Mouse (Mus musculus): Measurements from ENCODE around the gene Cldn5. TPM values are rescaled to one million over a fixed set of nuclear protein-coding genes. Genes with fewer than 3 reads are reported as not detected.
A peak's percentile ranks its signal among the peaks of the same experiment; 100 is the strongest.

Gene Cldn5
- total and polyA plus RNA-seq, 2 experiments, result 8.3 to 11.8 TPM

DNA sequence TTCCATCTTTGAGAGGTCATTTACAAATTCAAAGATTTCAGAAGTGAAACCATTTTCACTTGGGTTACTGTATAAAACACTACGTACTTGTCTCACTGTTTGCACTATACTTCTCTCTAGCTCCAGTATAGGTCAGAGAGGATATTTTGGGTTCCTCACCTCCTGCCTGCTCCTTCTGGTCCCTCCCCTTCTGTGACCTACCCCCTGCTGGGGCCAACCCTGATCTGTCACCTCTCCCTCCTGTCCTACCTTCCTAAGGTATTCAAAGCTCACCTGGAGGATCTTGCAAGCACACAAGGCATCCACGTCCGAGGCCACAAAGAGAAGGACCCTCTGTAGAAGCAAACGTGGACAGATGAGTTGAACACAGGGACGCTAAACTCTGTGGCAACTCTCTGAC lies 34.4 kb downstream of the Cldn5 start:
- TF ChIP-seq CTCF (IDR thresholded peaks at IDR 0.05; ENCODE audit: low read depth, low read length), result no peak
- TF ChIP-seq POLR2A (IDR thresholded peaks at IDR 0.05; ENCODE audit: extremely low read depth, insufficient read depth, low read length), result no peak
- 8% methylated on average over 5 of the region's 5 CpGs for WGBS
- DNase-seq (ENCODE audit: extremely low read depth, low read depth, low spot score), result no peak
- Histone ChIP-seq H3K79me2 (ENCODE audit: control insufficient read depth, insufficient read depth, low read length) (peaks cover 8% of the 10 kb centered on the region; the same call in 1 of the 2 replicates), H3K4me3 (ENCODE audit: insufficient read depth, low read depth, low read length) (peak overlapping the region; percentile 49), H3K27ac (replicated peaks; ENCODE audit: insufficient read depth, low read depth, low read length) (no peak overlapping the region), H3K27me3 (ENCODE audit: control insufficient read depth, insufficient read depth, low read length) (no peaks in the 10 kb centered on the region), H3K4me1 (ENCODE audit: control insufficient read depth, insufficient read depth, low read length) (peaks cover 7% of the 10 kb centered on the region), H3K9ac (ENCODE audit: low read depth, low read length) (peak overlapping the region; percentile 44), H3K36me3 (ENCODE audit: control insufficient read depth, insufficient read depth, low read length) (peaks cover 12% of the 10 kb centered on the region; the same call in 1 of the 2 replicates)

DNA sequence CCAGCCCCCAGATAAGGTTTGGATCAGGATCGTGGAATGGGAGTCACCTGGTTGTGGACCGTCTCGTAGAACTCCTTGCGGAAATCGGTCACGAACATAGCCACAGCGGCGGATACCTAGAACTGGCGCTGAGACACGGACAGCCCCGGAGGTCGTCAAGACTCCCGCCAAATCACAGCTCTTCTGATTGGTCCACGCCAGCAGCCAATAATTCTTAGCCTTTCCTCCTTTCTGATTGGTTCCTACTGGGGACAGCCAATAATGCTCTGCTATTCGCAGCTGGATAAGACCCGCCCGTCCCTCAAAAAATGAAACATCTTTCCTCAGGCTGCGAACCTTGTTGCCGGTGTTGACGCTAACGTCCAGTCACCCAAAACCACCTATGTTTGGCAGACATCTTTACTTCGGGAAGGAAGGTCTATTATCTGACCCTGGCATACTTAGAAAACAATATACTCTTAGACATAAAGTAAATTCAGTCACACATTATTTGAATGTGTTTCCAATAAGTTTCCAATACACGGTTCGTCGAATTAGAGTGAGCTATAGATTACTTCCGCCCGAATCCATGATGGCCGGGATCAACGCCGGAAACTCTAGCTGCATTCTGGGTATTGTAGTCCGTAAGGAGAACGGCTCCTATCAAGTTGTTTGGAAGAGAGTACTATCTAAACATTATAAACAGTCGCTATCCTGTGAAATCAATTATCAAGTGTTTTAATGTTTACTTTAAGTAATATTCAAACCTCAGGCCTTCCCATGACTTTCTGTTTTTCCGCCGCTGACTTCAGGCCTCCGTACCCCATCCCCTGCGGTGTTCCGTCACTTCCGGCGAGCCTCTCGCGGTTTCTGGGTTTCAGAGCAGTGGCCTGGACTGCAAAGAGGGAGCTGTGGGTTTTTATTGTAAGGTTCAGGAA lies 35.1 kb downstream of the Cldn5 start, which contains the start of the genes Ufd1 and Cdc45:
TSS of gene Ufd1 (plus strand) at position 312 of the 917 bp plus-strand sequence.
TSS of gene Cdc45 (minus strand) at position 520 of the 917 bp plus-strand sequence.
- H3K27me3 ChIP-seq (ENCODE audit: control insufficient read depth, insufficient read depth, low read length), result no peaks in the 10 kb centered on the region
- peaks cover 7% of the 10 kb centered on the region for H3K4me1 ChIP-seq (ENCODE audit: control insufficient read depth, insufficient read depth, low read length)
- under 1% methylated on average over 42 of the region's 42 CpGs for WGBS
- H3K27ac ChIP-seq (replicated peaks; ENCODE audit: insufficient read depth, low read depth, low read length), result peak within 1 kb of the TSS; percentile 72
- peak within 1 kb of the TSS; percentile 86 for H3K4me3 ChIP-seq (ENCODE audit: insufficient read depth, low read depth, low read length)
- DNase-seq (ENCODE audit: extremely low read depth, low read depth, low spot score), result peak; percentile 97
- H3K9ac ChIP-seq (ENCODE audit: low read depth, low read length), result peak within 1 kb of the TSS; percentile 95
- peaks cover 16% of the 10 kb centered on the region; the same call in 1 of the 2 replicates for H3K36me3 ChIP-seq (ENCODE audit: control insufficient read depth, insufficient read depth, low read length)
- peaks cover 8% of the 10 kb centered on the region; the same call in 1 of the 2 replicates for H3K79me2 ChIP-seq (ENCODE audit: control insufficient read depth, insufficient read depth, low read length)
- no peak for TF ChIP-seq CTCF (IDR thresholded peaks at IDR 0.05; ENCODE audit: low read depth, low read length)
- no peak for TF ChIP-seq POLR2A (IDR thresholded peaks at IDR 0.05; ENCODE audit: extremely low read depth, insufficient read depth, low read length)

DNA sequence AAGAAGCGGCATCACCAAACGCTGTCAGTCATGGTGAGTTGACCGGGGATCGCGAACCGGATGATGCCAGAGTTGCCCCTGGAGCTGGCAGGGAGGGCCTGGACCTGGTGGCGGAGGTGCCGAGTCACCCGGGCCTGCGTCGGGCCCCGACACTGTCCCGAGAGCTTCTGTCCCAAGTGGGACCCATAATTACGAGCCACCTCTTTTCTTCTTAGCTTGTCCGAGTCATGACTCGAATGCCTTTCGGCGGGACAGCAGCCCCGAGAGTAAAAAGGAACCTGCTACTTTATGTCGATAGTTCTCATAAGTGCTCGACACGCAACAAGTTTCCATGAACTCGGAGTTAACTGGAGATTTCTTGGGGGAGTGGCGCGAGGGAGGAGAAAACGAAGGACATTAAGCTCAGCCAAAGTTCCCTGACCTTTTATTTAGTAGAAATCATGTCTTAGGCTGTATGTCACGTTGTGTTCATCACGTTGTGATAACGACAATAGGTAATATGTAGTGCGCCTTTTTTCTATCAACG lies 35.8 kb downstream of the Cldn5 start:
- DNase-seq (ENCODE audit: extremely low read depth, low read depth, low spot score), result peak; percentile 69
- H3K79me2 ChIP-seq (ENCODE audit: control insufficient read depth, insufficient read depth, low read length), result peaks cover 8% of the 10 kb centered on the region; the same call in 1 of the 2 replicates
- peak overlapping the region; percentile 72 for H3K27ac ChIP-seq (replicated peaks; ENCODE audit: insufficient read depth, low read depth, low read length)
- H3K4me3 ChIP-seq (ENCODE audit: insufficient read depth, low read depth, low read length), result peak overlapping the region; percentile 86
- peaks cover 7% of the 10 kb centered on the region for H3K4me1 ChIP-seq (ENCODE audit: control insufficient read depth, insufficient read depth, low read length)
- WGBS, result under 1% methylated on average over 31 of the region's 31 CpGs
- peak overlapping the region; percentile 95 for H3K9ac ChIP-seq (ENCODE audit: low read depth, low read length)
- H3K27me3 ChIP-seq (ENCODE audit: control insufficient read depth, insufficient read depth, low read length), result no peaks in the 10 kb centered on the region
- TF ChIP-seq POLR2A (IDR thresholded peaks at IDR 0.05; ENCODE audit: extremely low read depth, insufficient read depth, low read length), result 0 out of 2 replicates have a peak, but pooled peaks have one; percentile 27
- TF ChIP-seq CTCF (IDR thresholded peaks at IDR 0.05; ENCODE audit: low read depth, low read length), result no peak
- peaks cover 20% of the 10 kb centered on the region; the same call in 1 of the 2 replicates for H3K36me3 ChIP-seq (ENCODE audit: control insufficient read depth, insufficient read depth, low read length)

DNA sequence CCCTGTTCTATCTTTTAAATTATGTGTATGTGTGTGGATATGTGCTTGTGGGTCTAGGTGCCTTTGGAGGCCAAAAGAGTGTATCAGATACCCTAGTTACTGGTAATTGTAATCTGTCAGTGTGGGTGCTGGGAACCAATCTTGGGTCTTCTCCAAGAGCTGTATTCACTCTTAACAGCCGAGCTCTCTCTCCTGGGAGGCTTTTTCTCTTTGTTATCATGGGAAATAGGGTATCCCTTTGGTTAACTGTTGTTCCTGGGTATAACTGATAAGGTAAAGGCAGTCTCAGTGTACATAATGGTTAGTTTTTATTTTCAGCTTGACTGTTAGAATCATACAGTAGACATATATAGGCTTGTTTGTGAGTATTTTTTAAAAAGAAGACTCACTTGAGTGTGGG lies 45.7 kb downstream of the Cldn5 start:
- no peak for TF ChIP-seq POLR2A (IDR thresholded peaks at IDR 0.05; ENCODE audit: extremely low read depth, insufficient read depth, low read length)
- TF ChIP-seq CTCF (IDR thresholded peaks at IDR 0.05; ENCODE audit: low read depth, low read length), result no peak
- Histone ChIP-seq H3K27me3 (ENCODE audit: control insufficient read depth, insufficient read depth, low read length) (no peaks in the 10 kb centered on the region), H3K36me3 (ENCODE audit: control insufficient read depth, insufficient read depth, low read length) (peaks cover 85% of the 10 kb centered on the region), H3K4me3 (ENCODE audit: insufficient read depth, low read depth, low read length) (no peak overlapping the region), H3K4me1 (ENCODE audit: control insufficient read depth, insufficient read depth, low read length) (no peaks in the 10 kb centered on the region), H3K79me2 (ENCODE audit: control insufficient read depth, insufficient read depth, low read length) (0 out of 2 replicates have a peak, but pooled peaks cover 5% of the 10 kb centered on the region), H3K9ac (ENCODE audit: low read depth, low read length) (no peak overlapping the region), H3K27ac (replicated peaks; ENCODE audit: insufficient read depth, low read depth, low read length) (no peak overlapping the region)
- 86% methylated on average over 1 of the region's 1 CpGs for WGBS
- DNase-seq (ENCODE audit: extremely low read depth, low read depth, low spot score), result no peak

DNA sequence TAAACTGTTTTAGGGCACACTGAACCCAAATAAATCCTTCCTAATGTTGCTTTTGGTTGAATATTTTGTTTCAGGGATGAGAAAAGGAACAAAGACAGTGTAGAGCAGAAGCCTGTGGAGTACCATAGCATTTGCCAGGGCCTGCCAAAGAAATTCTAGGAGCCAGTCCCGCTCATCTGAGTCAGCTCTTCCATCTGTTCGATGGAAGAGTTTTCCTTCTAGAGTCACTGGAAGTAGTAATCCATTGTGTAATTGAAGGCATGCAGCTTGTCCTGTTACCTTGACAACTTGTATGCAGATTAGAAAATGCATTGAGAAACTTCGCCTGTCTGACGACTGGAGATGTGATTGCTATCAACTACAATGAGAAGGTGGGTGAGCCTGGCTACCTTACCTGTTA lies 46.3 kb downstream of the Cldn5 start:
- Histone ChIP-seq H3K27ac (replicated peaks; ENCODE audit: insufficient read depth, low read depth, low read length) (no peak overlapping the region), H3K27me3 (ENCODE audit: control insufficient read depth, insufficient read depth, low read length) (no peaks in the 10 kb centered on the region), H3K36me3 (ENCODE audit: control insufficient read depth, insufficient read depth, low read length) (peaks cover 86% of the 10 kb centered on the region), H3K9ac (ENCODE audit: low read depth, low read length) (no peak overlapping the region), H3K79me2 (ENCODE audit: control insufficient read depth, insufficient read depth, low read length) (0 out of 2 replicates have a peak, but pooled peaks cover 5% of the 10 kb centered on the region), H3K4me1 (ENCODE audit: control insufficient read depth, insufficient read depth, low read length) (no peaks in the 10 kb centered on the region), H3K4me3 (ENCODE audit: insufficient read depth, low read depth, low read length) (no peak overlapping the region)
- TF ChIP-seq POLR2A (IDR thresholded peaks at IDR 0.05; ENCODE audit: extremely low read depth, insufficient read depth, low read length) (no peak), CTCF (IDR thresholded peaks at IDR 0.05; ENCODE audit: low read depth, low read length) (no peak)
- no peak for DNase-seq (ENCODE audit: extremely low read depth, low read depth, low spot score)
- 86% methylated on average over 4 of the region's 4 CpGs for WGBS

Other genes starting within 250 kb of the Cldn5 start
- not detected in 2 replicates for gene Tbx1, start 186.2 kb upstream of the Cldn5 start, total RNA-seq (2014; rRNA removed)
- 0.02 TPM in 1 of 2 replicates, not detected in the other for gene Tbx1, start 186.2 kb upstream of the Cldn5 start, polyA plus RNA-seq (2012; rRNA removed)
- not detected in 2 replicates for gene Gp1bb, start 154.4 kb upstream of the Cldn5 start, total RNA-seq (2014; rRNA removed)
- 0.21 TPM in 1 of 2 replicates, not detected in the other for gene Gp1bb, start 154.4 kb upstream of the Cldn5 start, polyA plus RNA-seq (2012; rRNA removed)
- not detected in 2 replicates for gene Gm49601, start 150.4 kb upstream of the Cldn5 start, total RNA-seq (2014; rRNA removed)
- gene Gm49601, start 150.4 kb upstream of the Cldn5 start, polyA plus RNA-seq (2012; rRNA removed), result 0.37 TPM in 1 of 2 replicates, not detected in the other
- gene Sept5, start 146.9 kb upstream of the Cldn5 start, total RNA-seq (2014; rRNA removed), result 0.18 and 0.60 TPM in 2 replicates
- 0.37 and 0.87 TPM in 2 replicates for gene Sept5, start 146.9 kb upstream of the Cldn5 start, polyA plus RNA-seq (2012; rRNA removed)
- 31.5 and 35.3 TPM in 2 replicates for gene Ufd1, start 34.9 kb downstream of the Cldn5 start, total RNA-seq (2014; rRNA removed)
- gene Ufd1, start 34.9 kb downstream of the Cldn5 start, polyA plus RNA-seq (2012; rRNA removed), result 15.4 and 20.5 TPM in 2 replicates
- 0.83 and 2.1 TPM in 2 replicates for gene Cdc45, start 35.1 kb downstream of the Cldn5 start, total RNA-seq (2014; rRNA removed)
- gene Cdc45, start 35.1 kb downstream of the Cldn5 start, polyA plus RNA-seq (2012; rRNA removed), result 1.3 and 1.4 TPM in 2 replicates
- 14.3 and 15.3 TPM in 2 replicates for gene 2510002D24Rik, start 59.7 kb downstream of the Cldn5 start, total RNA-seq (2014; rRNA removed)
- gene 2510002D24Rik, start 59.7 kb downstream of the Cldn5 start, polyA plus RNA-seq (2012; rRNA removed), result 31.9 and 57.9 TPM in 2 replicates
- gene Gm28539, start 59.7 kb downstream of the Cldn5 start, total RNA-seq (2014; rRNA removed), result 0.94 TPM in 1 of 2 replicates, not detected in the other
- 2.1 and 2.9 TPM in 2 replicates for gene Gm28539, start 59.7 kb downstream of the Cldn5 start, polyA plus RNA-seq (2012; rRNA removed)
- 20.6 and 27.7 TPM in 2 replicates for gene Mrpl40, start 100.0 kb downstream of the Cldn5 start, total RNA-seq (2014; rRNA removed)
- 7.9 and 11.7 TPM in 2 replicates for gene Mrpl40, start 100.0 kb downstream of the Cldn5 start, polyA plus RNA-seq (2012; rRNA removed)
- gene Hira, start 100.2 kb downstream of the Cldn5 start, total RNA-seq (2014; rRNA removed), result 8.2 and 8.7 TPM in 2 replicates
- 15.0 and 19.6 TPM in 2 replicates for gene Hira, start 100.2 kb downstream of the Cldn5 start, polyA plus RNA-seq (2012; rRNA removed)